Mouse (Mus musculus): ENCODE measurements around the gene Hoxb8. TPM values are rescaled to one million over a fixed set of nuclear protein-coding genes. Genes with fewer than 3 reads are reported as not detected.

The Hoxb8 gene
- polyA plus RNA-seq, 1 experiment = 0.05 TPM

DNA sequence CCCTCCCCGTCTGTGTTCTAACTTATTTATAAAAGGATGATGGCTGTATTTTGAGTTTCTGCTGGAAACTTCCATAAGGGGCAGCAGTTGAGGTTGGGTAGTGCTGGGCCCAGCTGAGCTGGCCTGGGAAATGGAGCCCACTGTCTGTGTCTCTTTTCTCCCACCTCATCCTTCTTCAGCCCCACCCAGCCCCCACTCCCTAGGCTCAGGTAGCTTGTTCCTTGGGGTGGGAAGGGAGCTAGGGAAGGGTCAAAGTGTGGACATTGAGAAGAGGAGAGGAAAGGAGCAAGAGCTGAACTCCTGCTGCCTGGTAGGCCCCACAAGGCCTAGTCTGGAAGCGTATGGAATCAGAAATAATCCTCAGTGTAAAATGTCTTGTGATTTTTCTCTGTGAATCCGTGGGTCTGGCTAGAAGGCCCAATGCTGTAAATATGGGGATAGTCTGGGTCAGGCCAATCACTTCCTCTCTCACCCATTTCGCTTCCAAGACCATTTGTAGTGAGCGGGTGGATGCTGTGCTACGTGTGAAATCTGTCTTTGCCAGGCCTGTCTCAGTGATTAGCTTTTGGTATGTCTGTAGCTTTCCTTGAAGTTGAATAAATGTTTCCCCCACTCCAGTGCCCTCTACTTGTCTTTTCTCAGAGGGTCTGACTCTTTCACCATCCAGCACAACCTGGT is 23.9 kb downstream of the Hoxb8 start:
- Histone ChIP-seq H3K27me3 (ENCODE audit: control insufficient read depth, insufficient read depth, insufficient read length) (peaks cover 72% of the 10 kb centered on the region), H3ac (ENCODE audit: control insufficient read depth, insufficient read length) (no peak overlapping the region), H3K4me3 (no peak overlapping the region), H3K4me2 (ENCODE audit: low read depth) (no peak overlapping the region), H3K79me2 (ENCODE audit: control insufficient read depth, insufficient read depth) (no peaks in the 10 kb centered on the region), H3K36me3 (ENCODE audit: control insufficient read depth, insufficient read depth) (no peaks in the 10 kb centered on the region)
- TF ChIP-seq CEBPB (IDR thresholded peaks at IDR 0.05; ENCODE audit: insufficient read depth, poor library complexity, severe bottlenecking) (no peak), POLR2A (IDR thresholded peaks at IDR 0.05; ENCODE audit: insufficient read length, low read depth) (no peak), TCF3 (IDR thresholded peaks at IDR 0.05; ENCODE audit: insufficient read length, low read depth) (no peak), SRF (IDR thresholded peaks at IDR 0.05; ENCODE audit: control insufficient read depth, insufficient read length, low read depth) (no peak), E2F4 (IDR thresholded peaks at IDR 0.05; ENCODE audit: insufficient read depth) (no peak), USF1 (IDR thresholded peaks at IDR 0.05; ENCODE audit: low read depth) (no peak), MAX (IDR thresholded peaks at IDR 0.05; ENCODE audit: low read depth) (no peak), TCF12 (IDR thresholded peaks at IDR 0.05; ENCODE audit: insufficient read depth, poor library complexity, severe bottlenecking) (no peak), REST (IDR thresholded peaks at IDR 0.05; ENCODE audit: insufficient read depth, insufficient read length) (no peak), POLR2AphosphoS2 (IDR thresholded peaks at IDR 0.05; ENCODE audit: insufficient read length, low read depth) (no peak), MYOG (IDR thresholded peaks at IDR 0.05; ENCODE audit: control insufficient read depth in 1 of 3, insufficient read depth in 1 of 3, insufficient read length in 2 of 3, low read depth in 2 of 3) (no peak), MYOD1 (IDR thresholded peaks at IDR 0.05; ENCODE audit: control insufficient read depth in 1 of 3, insufficient read length in 2 of 3, low read depth in 2 of 3) (no peak)

DNA sequence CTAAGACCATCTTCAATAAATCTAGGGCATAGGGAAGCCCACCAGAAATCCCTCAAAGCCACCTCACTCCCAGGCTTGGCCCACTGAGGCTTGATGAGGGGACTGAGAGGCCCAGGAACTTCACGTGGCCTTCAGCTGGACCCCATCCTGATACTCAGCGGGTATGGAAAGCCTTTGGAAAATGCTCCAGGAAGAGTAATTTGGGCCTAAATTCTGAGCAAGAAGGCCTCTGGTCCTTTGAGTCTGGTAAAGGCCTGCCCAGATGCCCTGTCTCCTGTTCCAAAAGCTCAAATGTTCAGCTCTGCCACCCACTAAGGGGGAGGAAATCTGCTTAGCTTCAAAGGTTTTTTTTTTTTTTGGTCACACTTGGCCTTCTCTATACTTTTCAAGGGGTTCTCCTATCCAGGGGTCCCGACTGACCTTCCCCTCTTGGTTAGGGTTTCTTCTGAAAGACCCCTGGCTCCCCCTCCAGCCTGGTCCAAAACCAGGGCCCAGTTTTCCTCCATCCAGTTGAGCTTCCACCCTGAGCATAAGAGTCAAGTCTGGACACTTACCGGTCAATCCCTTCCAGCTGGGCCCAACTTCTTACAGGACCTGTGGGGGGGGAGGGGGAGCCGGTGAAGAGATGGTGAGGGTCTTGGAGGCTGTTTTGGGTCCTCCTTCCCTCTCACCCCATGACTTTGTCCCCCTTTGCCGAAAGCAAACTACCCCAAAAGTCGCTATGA is 24.6 kb downstream of the Hoxb8 start:
- H3K4me3 ChIP-seq = no peak overlapping the region
- peaks cover 72% of the 10 kb centered on the region for H3K27me3 ChIP-seq (ENCODE audit: control insufficient read depth, insufficient read depth, insufficient read length)

DNA sequence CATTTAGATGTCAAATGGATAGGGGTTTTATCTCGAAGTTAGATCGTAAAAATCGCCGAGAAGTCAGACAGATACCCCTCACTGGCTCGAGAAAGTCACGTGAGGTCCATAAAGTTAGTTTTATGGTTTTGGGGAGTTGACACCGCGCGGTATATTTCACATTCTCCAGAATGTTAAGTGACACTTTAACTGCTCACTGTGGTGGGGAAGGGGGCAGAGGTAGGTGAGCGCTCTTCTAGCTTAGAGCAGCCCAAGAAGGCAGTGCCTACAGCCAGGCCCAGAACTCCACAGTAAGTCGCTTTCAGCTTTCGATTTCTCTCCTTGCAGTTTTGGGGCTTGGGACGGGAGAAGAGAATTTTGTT is 25.2 kb downstream of the Hoxb8 start:
- H3K79me2 ChIP-seq (ENCODE audit: control insufficient read depth, insufficient read depth) = no peaks in the 10 kb centered on the region
- H3K27me3 ChIP-seq (ENCODE audit: control insufficient read depth, insufficient read depth, insufficient read length) = peaks cover 68% of the 10 kb centered on the region
- H3K4me2 ChIP-seq (ENCODE audit: low read depth) = no peak overlapping the region
- TF ChIP-seq SRF (IDR thresholded peaks at IDR 0.05; ENCODE audit: control insufficient read depth, insufficient read length, low read depth) (no peak), USF1 (IDR thresholded peaks at IDR 0.05; ENCODE audit: low read depth) (no peak), REST (IDR thresholded peaks at IDR 0.05; ENCODE audit: insufficient read depth, insufficient read length) (no peak), MYOD1 (IDR thresholded peaks at IDR 0.05; ENCODE audit: control insufficient read depth in 1 of 3, insufficient read length in 2 of 3, low read depth in 2 of 3) (no peak)
- H3K4me3 ChIP-seq = no peak overlapping the region
- H3K36me3 ChIP-seq (ENCODE audit: control insufficient read depth, insufficient read depth) = no peaks in the 10 kb centered on the region
- H3ac ChIP-seq (ENCODE audit: control insufficient read depth, insufficient read length) = no peak overlapping the region

More for the DNA sequence above, 24.6 kb downstream of the Hoxb8 start:
- Histone ChIP-seq H3K4me2 (ENCODE audit: low read depth) (no peak overlapping the region), H3ac (ENCODE audit: control insufficient read depth, insufficient read length) (no peak overlapping the region), H3K79me2 (ENCODE audit: control insufficient read depth, insufficient read depth) (no peaks in the 10 kb centered on the region), H3K36me3 (ENCODE audit: control insufficient read depth, insufficient read depth) (no peaks in the 10 kb centered on the region)
- no peak for TF ChIP-seq POLR2A (IDR thresholded peaks at IDR 0.05; ENCODE audit: insufficient read length, low read depth)
- no peak for TF ChIP-seq MAX (IDR thresholded peaks at IDR 0.05; ENCODE audit: low read depth)
- TF ChIP-seq TCF12 (IDR thresholded peaks at IDR 0.05; ENCODE audit: insufficient read depth, poor library complexity, severe bottlenecking) = no peak
- no peak for TF ChIP-seq MYOG (IDR thresholded peaks at IDR 0.05; ENCODE audit: control insufficient read depth in 1 of 3, insufficient read depth in 1 of 3, insufficient read length in 2 of 3, low read depth in 2 of 3)
- no peak for TF ChIP-seq SRF (IDR thresholded peaks at IDR 0.05; ENCODE audit: control insufficient read depth, insufficient read length, low read depth)

DNA sequence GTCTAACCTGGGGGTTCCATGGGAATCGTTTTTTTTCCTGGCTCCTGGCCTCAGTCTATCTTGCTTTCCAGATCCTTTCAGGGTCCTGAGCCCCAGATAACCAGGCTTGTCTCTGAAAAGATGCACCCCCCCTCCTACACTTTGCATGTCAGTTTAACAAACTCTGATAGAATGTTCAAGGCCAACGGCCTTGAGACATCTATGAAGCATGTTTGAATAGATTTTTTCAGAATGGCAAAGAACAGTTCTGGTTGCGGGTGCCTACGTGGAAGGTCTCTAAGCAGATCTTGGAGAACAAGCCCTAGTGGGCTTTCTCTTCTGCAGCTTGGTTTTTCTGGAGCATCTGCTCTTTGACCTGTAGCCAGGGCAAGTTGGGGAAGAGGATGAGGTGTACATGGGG is 27.1 kb downstream of the Hoxb8 start:
- Histone ChIP-seq H3ac (ENCODE audit: control insufficient read depth, insufficient read length) (no peak overlapping the region), H3K4me3 (no peak overlapping the region), H3K27me3 (ENCODE audit: control insufficient read depth, insufficient read depth, insufficient read length) (peaks cover 63% of the 10 kb centered on the region), H3K79me2 (ENCODE audit: control insufficient read depth, insufficient read depth) (no peaks in the 10 kb centered on the region), H3K4me2 (ENCODE audit: low read depth) (no peak overlapping the region), H3K36me3 (ENCODE audit: control insufficient read depth, insufficient read depth) (no peaks in the 10 kb centered on the region)
- TF ChIP-seq MYOD1 (IDR thresholded peaks at IDR 0.05; ENCODE audit: control insufficient read depth in 1 of 3, insufficient read length in 2 of 3, low read depth in 2 of 3) (no peak), MAX (IDR thresholded peaks at IDR 0.05; ENCODE audit: low read depth) (no peak), CEBPB (IDR thresholded peaks at IDR 0.05; ENCODE audit: insufficient read depth, poor library complexity, severe bottlenecking) (no peak), E2F4 (IDR thresholded peaks at IDR 0.05; ENCODE audit: insufficient read depth) (no peak), USF1 (IDR thresholded peaks at IDR 0.05; ENCODE audit: low read depth) (no peak), SRF (IDR thresholded peaks at IDR 0.05; ENCODE audit: control insufficient read depth, insufficient read length, low read depth) (no peak), TCF3 (IDR thresholded peaks at IDR 0.05; ENCODE audit: insufficient read length, low read depth) (no peak), POLR2A (IDR thresholded peaks at IDR 0.05; ENCODE audit: insufficient read length, low read depth) (no peak), TCF12 (IDR thresholded peaks at IDR 0.05; ENCODE audit: insufficient read depth, poor library complexity, severe bottlenecking) (no peak), POLR2AphosphoS2 (IDR thresholded peaks at IDR 0.05; ENCODE audit: insufficient read length, low read depth) (no peak), MYOG (IDR thresholded peaks at IDR 0.05; ENCODE audit: control insufficient read depth in 1 of 3, insufficient read depth in 1 of 3, insufficient read length in 2 of 3, low read depth in 2 of 3) (no peak), REST (IDR thresholded peaks at IDR 0.05; ENCODE audit: insufficient read depth, insufficient read length) (no peak)

DNA sequence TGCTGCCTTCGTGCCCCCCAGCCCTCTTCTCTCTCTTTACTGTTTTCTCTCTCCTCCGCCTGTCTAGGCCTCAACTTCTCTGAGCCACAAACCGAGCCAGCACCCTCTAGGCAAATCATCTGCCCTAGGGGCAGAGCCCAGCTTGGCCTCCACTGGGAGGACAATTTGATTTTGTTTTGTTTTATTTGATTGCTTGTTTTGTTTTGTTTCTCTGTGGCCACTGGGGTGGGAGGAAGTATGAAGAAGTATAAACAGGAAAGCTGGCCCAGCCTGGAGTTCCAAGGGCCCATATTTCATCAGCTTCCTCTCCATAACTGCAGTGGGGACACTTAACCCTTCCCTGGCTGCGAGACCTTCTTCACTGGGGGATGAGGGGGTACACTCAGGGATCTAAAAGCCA is 27.6 kb downstream of the Hoxb8 start:
- Histone ChIP-seq H3ac (ENCODE audit: control insufficient read depth, insufficient read length) (no peak overlapping the region), H3K79me2 (ENCODE audit: control insufficient read depth, insufficient read depth) (no peaks in the 10 kb centered on the region), H3K4me2 (ENCODE audit: low read depth) (no peak overlapping the region), H3K4me3 (no peak overlapping the region), H3K27me3 (ENCODE audit: control insufficient read depth, insufficient read depth, insufficient read length) (peaks cover 60% of the 10 kb centered on the region), H3K36me3 (ENCODE audit: control insufficient read depth, insufficient read depth) (no peaks in the 10 kb centered on the region)
- no peak for TF ChIP-seq SRF (IDR thresholded peaks at IDR 0.05; ENCODE audit: control insufficient read depth, insufficient read length, low read depth)
